Mouse (Mus musculus): Measurements from ENCODE around the gene Agfg2. TPM values are rescaled to one million over a fixed set of nuclear protein-coding genes. Genes with fewer than 3 reads are reported as not detected.

Gene Agfg2
- polyA plus RNA-seq, 1 experiment = not detected

GRCm38 (mm10) chr5:137642886-137643285 lies 41.6 kb downstream of the Agfg2 start:
- TF ChIP-seq CTCF (IDR thresholded peaks at IDR 0.05; ENCODE audit: insufficient read depth, low read depth, low read length) (no peak), POLR2A (IDR thresholded peaks at IDR 0.05; ENCODE audit: insufficient read depth, low read depth, low read length) (no peak)
- WGBS = 53% methylated on average over 4 of the region's 4 CpGs
- Histone ChIP-seq H3K27ac (ENCODE audit: insufficient read depth, low read depth, low read length) (no peak overlapping the region), H3K4me1 (ENCODE audit: control insufficient read depth, insufficient read depth, low read length) (peaks cover 5% of the 10 kb centered on the region), H3K4me3 (ENCODE audit: insufficient read depth, low read depth, low read length) (no peak overlapping the region)

GRCm38 (mm10) chr5:137641054-137641453 lies 43.5 kb downstream of the Agfg2 start, which contains the start of gene Sap25:
Gene Sap25 (plus strand): TSS chr5:137641334.
- Histone ChIP-seq H3K4me3 (ENCODE audit: insufficient read depth, low read depth, low read length) (no peak within 1 kb of the TSS), H3K4me1 (ENCODE audit: control insufficient read depth, insufficient read depth, low read length) (peaks cover 5% of the 10 kb centered on the region), H3K27ac (ENCODE audit: insufficient read depth, low read depth, low read length) (no peak within 1 kb of the TSS)
- 92% methylated on average over 19 of the region's 19 CpGs for WGBS
- TF ChIP-seq POLR2A (IDR thresholded peaks at IDR 0.05; ENCODE audit: insufficient read depth, low read depth, low read length) (no peak), CTCF (IDR thresholded peaks at IDR 0.05; ENCODE audit: insufficient read depth, low read depth, low read length) (peak; percentile 43; the same call in 1 of the 2 replicates)

GRCm38 (mm10) chr5:137639472-137639871 lies 45.1 kb downstream of the Agfg2 start:
- Histone ChIP-seq H3K4me3 (ENCODE audit: insufficient read depth, low read depth, low read length) (no peak overlapping the region), H3K27ac (ENCODE audit: insufficient read depth, low read depth, low read length) (no peak overlapping the region), H3K4me1 (ENCODE audit: control insufficient read depth, insufficient read depth, low read length) (no peaks in the 10 kb centered on the region)
- no peak for TF ChIP-seq POLR2A (IDR thresholded peaks at IDR 0.05; ENCODE audit: insufficient read depth, low read depth, low read length)
- no peak for TF ChIP-seq CTCF (IDR thresholded peaks at IDR 0.05; ENCODE audit: insufficient read depth, low read depth, low read length)
- 86% methylated on average over 7 of the region's 7 CpGs for WGBS

- TF ChIP-seq CTCF (IDR thresholded peaks at IDR 0.05; ENCODE audit: insufficient read depth, low read depth, low read length) (no peak), POLR2A (IDR thresholded peaks at IDR 0.05; ENCODE audit: insufficient read depth, low read depth, low read length) (no peak)
- Histone ChIP-seq H3K4me3 (ENCODE audit: insufficient read depth, low read depth, low read length) (no peak overlapping the region), H3K27ac (ENCODE audit: insufficient read depth, low read depth, low read length) (no peak overlapping the region), H3K4me1 (ENCODE audit: control insufficient read depth, insufficient read depth, low read length) (peaks cover 20% of the 10 kb centered on the region)
- 72% methylated on average over 12 of the region's 12 CpGs for WGBS
Measured at GRCm38 (mm10) chr5:137633397-137634084, 51.0 kb downstream of the Agfg2 start.

- no peak for TF ChIP-seq POLR2A (IDR thresholded peaks at IDR 0.05; ENCODE audit: insufficient read depth, low read depth, low read length)
- TF ChIP-seq CTCF (IDR thresholded peaks at IDR 0.05; ENCODE audit: insufficient read depth, low read depth, low read length) = no peak
- peaks cover 22% of the 10 kb centered on the region for H3K4me1 ChIP-seq (ENCODE audit: control insufficient read depth, insufficient read depth, low read length)
- H3K27ac ChIP-seq (ENCODE audit: insufficient read depth, low read depth, low read length) = no peak overlapping the region
- no peak overlapping the region for H3K4me3 ChIP-seq (ENCODE audit: insufficient read depth, low read depth, low read length)
- 77% methylated on average over 4 of the region's 4 CpGs for WGBS
Measured at GRCm38 (mm10) chr5:137631591-137631990, 52.9 kb downstream of the Agfg2 start.

GRCm38 (mm10) chr5:137631171-137631570 lies 53.4 kb downstream of the Agfg2 start:
- peak overlapping the region; percentile 38; the same call in 1 of the 2 replicates for H3K27ac ChIP-seq (ENCODE audit: insufficient read depth, low read depth, low read length)
- no peak for TF ChIP-seq POLR2A (IDR thresholded peaks at IDR 0.05; ENCODE audit: insufficient read depth, low read depth, low read length)
- no peak for TF ChIP-seq CTCF (IDR thresholded peaks at IDR 0.05; ENCODE audit: insufficient read depth, low read depth, low read length)
- H3K4me1 ChIP-seq (ENCODE audit: control insufficient read depth, insufficient read depth, low read length) = peaks cover 22% of the 10 kb centered on the region
- 66% methylated on average over 9 of the region's 9 CpGs for WGBS
- H3K4me3 ChIP-seq (ENCODE audit: insufficient read depth, low read depth, low read length) = peak overlapping the region; percentile 1; the same call in 1 of the 2 replicates

- Histone ChIP-seq H3K27ac (ENCODE audit: insufficient read depth, low read depth, low read length) (peak overlapping the region; percentile 38; the same call in 1 of the 2 replicates), H3K4me3 (ENCODE audit: insufficient read depth, low read depth, low read length) (peak overlapping the region; percentile 1; the same call in 1 of the 2 replicates), H3K4me1 (ENCODE audit: control insufficient read depth, insufficient read depth, low read length) (peaks cover 22% of the 10 kb centered on the region)
- 58% methylated on average over 3 of the region's 3 CpGs for WGBS
- no peak for TF ChIP-seq CTCF (IDR thresholded peaks at IDR 0.05; ENCODE audit: insufficient read depth, low read depth, low read length)
Measured at GRCm38 (mm10) chr5:137630602-137631001, 53.9 kb downstream of the Agfg2 start.

- H3K27ac ChIP-seq (ENCODE audit: insufficient read depth, low read depth, low read length) = no peak overlapping the region
- WGBS = 21% methylated on average over 6 of the region's 6 CpGs
Measured at GRCm38 (mm10) chr5:137629906-137630545, 54.5 kb downstream of the Agfg2 start.

GRCm38 (mm10) chr5:137629306-137629721 lies 55.2 kb downstream of the Agfg2 start:
- no peak for TF ChIP-seq CTCF (IDR thresholded peaks at IDR 0.05; ENCODE audit: insufficient read depth, low read depth, low read length)
- no peak for TF ChIP-seq POLR2A (IDR thresholded peaks at IDR 0.05; ENCODE audit: insufficient read depth, low read depth, low read length)
- peak overlapping the region; percentile 27; the same call in 1 of the 2 replicates for H3K27ac ChIP-seq (ENCODE audit: insufficient read depth, low read depth, low read length)
- WGBS = under 1% methylated on average over 23 of the region's 23 CpGs
- H3K4me3 ChIP-seq (ENCODE audit: insufficient read depth, low read depth, low read length) = peak overlapping the region; percentile 66
- H3K4me1 ChIP-seq (ENCODE audit: control insufficient read depth, insufficient read depth, low read length) = peaks cover 22% of the 10 kb centered on the region

More at GRCm38 (mm10) chr5:137629906-137630545, 54.5 kb downstream of the Agfg2 start:
- Histone ChIP-seq H3K4me3 (ENCODE audit: insufficient read depth, low read depth, low read length) (peak overlapping the region; percentile 66), H3K4me1 (ENCODE audit: control insufficient read depth, insufficient read depth, low read length) (peaks cover 22% of the 10 kb centered on the region)
- TF ChIP-seq POLR2A (IDR thresholded peaks at IDR 0.05; ENCODE audit: insufficient read depth, low read depth, low read length) (no peak), CTCF (IDR thresholded peaks at IDR 0.05; ENCODE audit: insufficient read depth, low read depth, low read length) (no peak)
